ENCODE assay signal across 18 mouse cellular contexts in genomic region chr2:49749730-49750576, GRCm38 (mm10). TPM values are rescaled to one million over a fixed set of nuclear protein-coding genes. Genes with fewer than 3 reads are reported as not detected.
A peak's percentile ranks its signal among the peaks of the same experiment; 100 is the strongest.
DNase-seq lines count a peak whose midpoint lies in the region; ATAC-seq and TF ChIP-seq lines count a peak whose summit lies in the region.
"Had no signal": no experiment of that assay in that cellular context is flagged by ENCODE, and none has a peak within 500 bp of the region (broad histone marks: within the 10 kb centered on the region; RNA-seq: fewer than 3 reads in every experiment).

No protein-coding gene starts in this region.

- H3K9me3 ChIP-seq in heart, embryonic 12.5 days (replicated peaks) = no peaks in the 10 kb centered on the region
- no peaks in the 10 kb centered on the region for H3K9me3 ChIP-seq in forebrain, embryonic 14.5 days (replicated peaks; ENCODE audit: control insufficient read depth, low read length)
- H3K9me3 ChIP-seq: embryonic facial prominence, embryonic 13.5 days; forebrain, embryonic 12.5 days; limb, embryonic 15.5 days; midbrain, embryonic 15.5 days had no signal

- H3K9ac ChIP-seq in heart, embryonic 12.5 days = no peak overlapping the region
- H3K9ac ChIP-seq in forebrain, embryonic 14.5 days (ENCODE audit: low read length) = no peak overlapping the region
- H3K9ac ChIP-seq: embryonic facial prominence, embryonic 13.5 days; forebrain, embryonic 12.5 days; limb, embryonic 15.5 days; midbrain, embryonic 15.5 days had no signal

- no peak for DNase-seq in heart, adult 8-10 months (ENCODE audit: low spot score)
- no peak for DNase-seq in testis, postnatal 10 days (ENCODE audit: low spot score)
- peak; percentile 32 to 36 for DNase-seq in heart, postnatal 10 days
- DNase-seq in testis, postnatal 14 days (ENCODE audit: low spot score) = peak; percentile 46
- no peak for DNase-seq in forebrain, embryonic 14.5 days (ENCODE audit: low spot score)
- no peak for DNase-seq in Muller cell, postnatal 12 days (ENCODE audit: inconsistent ontology term)
- DNase-seq: cerebellum, adult 11 months; kidney, adult 8-10 months; lung, adult 2 months; right cerebral cortex, postnatal 4 days; thymus, postnatal 36 days had no signal

- no peaks in the 10 kb centered on the region for H3K27me3 ChIP-seq in heart, embryonic 12.5 days (replicated peaks)
- H3K27me3 ChIP-seq in testis, adult 2 months (ENCODE audit: control insufficient read depth, insufficient read depth, low read length) = no peaks in the 10 kb centered on the region
- H3K27me3 ChIP-seq in forebrain, embryonic 14.5 days (replicated peaks; ENCODE audit: control insufficient read depth, insufficient read depth, low read length) = no peaks in the 10 kb centered on the region
- H3K27me3 ChIP-seq: embryonic facial prominence, embryonic 13.5 days; forebrain, embryonic 12.5 days; limb, embryonic 15.5 days; midbrain, embryonic 15.5 days had no signal

- ATAC-seq in heart, embryonic 12.5 days (ENCODE audit: insufficient number of reproducible peaks, low FRiP score) = peak; percentile 64
- ATAC-seq in forebrain, embryonic 14.5 days = no peak
- ATAC-seq: hindbrain, embryonic 16.5 days; midbrain, embryonic 15.5 days had no signal

- intact Hi-C loops in heart, postnatal 10 days (cut with DNase I) = no loop called here

- H3K4me1 ChIP-seq in heart, embryonic 12.5 days (replicated peaks) = peaks cover 32% of the 10 kb centered on the region
- no peaks in the 10 kb centered on the region; the same call in 1 of the 2 replicates for H3K4me1 ChIP-seq in testis, adult 2 months (ENCODE audit: control insufficient read depth, insufficient read depth, low read length)
- H3K4me1 ChIP-seq in forebrain, embryonic 14.5 days (ENCODE audit: control insufficient read depth, insufficient read depth, low read length) = no peaks in the 10 kb centered on the region

- TF ChIP-seq CTCF in testis, adult 2 months (IDR thresholded peaks at IDR 0.05; ENCODE audit: control insufficient read depth, insufficient read depth, insufficient replicate concordance, low read depth, low read length) = no peak

- H3K4me3 ChIP-seq in heart, embryonic 12.5 days = no peak overlapping the region
- no peak overlapping the region for H3K4me3 ChIP-seq in testis, adult 2 months (ENCODE audit: control insufficient read depth, low read depth, low read length)
- no peak overlapping the region for H3K4me3 ChIP-seq in forebrain, embryonic 14.5 days (ENCODE audit: low read depth, low read length)
- H3K4me3 ChIP-seq: embryonic facial prominence, embryonic 13.5 days; forebrain, embryonic 12.5 days; limb, embryonic 15.5 days; midbrain, embryonic 15.5 days had no signal

- 40% methylated on average over 11 of the region's 11 CpGs for WGBS in heart, embryonic 12.5 days
- WGBS in forebrain, embryonic 14.5 days = 91% methylated on average over 11 of the region's 11 CpGs

- H3K36me3 ChIP-seq in heart, embryonic 12.5 days = no peaks in the 10 kb centered on the region
- no peaks in the 10 kb centered on the region for H3K36me3 ChIP-seq in testis, adult 2 months (ENCODE audit: control insufficient read depth, insufficient read depth, low read length)
- H3K36me3 ChIP-seq in forebrain, embryonic 14.5 days (ENCODE audit: control insufficient read depth, insufficient read depth, low read length) = peaks cover 86% of the 10 kb centered on the region

- no peak for TF ChIP-seq POLR2A in testis, adult 2 months (IDR thresholded peaks at IDR 0.05; ENCODE audit: control insufficient read depth, low read depth, low read length)

- peak overlapping the region; percentile 25 for H3K4me2 ChIP-seq in heart, embryonic 12.5 days
- H3K4me2 ChIP-seq in forebrain, embryonic 14.5 days (ENCODE audit: low read length) = no peak overlapping the region
- H3K4me2 ChIP-seq: embryonic facial prominence, embryonic 13.5 days; forebrain, embryonic 12.5 days; limb, embryonic 15.5 days; midbrain, embryonic 15.5 days had no signal

- H3K27ac ChIP-seq in heart, embryonic 12.5 days (ENCODE audit: poor library complexity, severe bottlenecking) = peak overlapping the region; percentile 37
- peak overlapping the region; percentile 65 for H3K27ac ChIP-seq in testis, adult 2 months (ENCODE audit: control insufficient read depth, insufficient read depth, low read depth, low read length)
- no peak overlapping the region for H3K27ac ChIP-seq in forebrain, embryonic 14.5 days (ENCODE audit: low read depth, low read length)
- H3K27ac ChIP-seq: embryonic facial prominence, embryonic 13.5 days; forebrain, embryonic 12.5 days had no signal

RNA-seq across cellular contexts. Expression of gene Lypd6b, which starts 37.5 kb away (rescaled TPM):
- polyA plus RNA-seq in heart, embryonic 12.5 days (2016; fragmentation: Nextera tagmentation; extraction: Ambion mirVana) = 2.6 and 3.8 TPM in 2 replicates
- under 1 TPM in 2 of 4 experiments, not detected in 2; 0.11 to 0.12 TPM for total RNA-seq in heart, adult 8-10 months (2022)
- 0.20 and 0.24 TPM in 2 replicates for polyA plus RNA-seq in testis, adult 2 months (2012; rRNA removed)
- total RNA-seq in heart, postnatal 10 days (2021) = under 1 TPM in 1 of 2 experiments, not detected in 1; 0.29 TPM
- 8.7 and 10.7 TPM in 2 replicates for polyA plus RNA-seq in forebrain, embryonic 14.5 days (2014; fragmentation: Nextera tagmentation; extraction: Ambion mirVana)

Comparison
In these comparisons a context has a peak if more than half of its experiments do, and no peak if none do; other contexts are left out.
1. DNase-seq: peak in heart, postnatal 10 days (2 of 2) and testis, postnatal 14 days (single experiment); none in heart, adult 8-10 months (single experiment), testis, postnatal 10 days (single experiment), forebrain, embryonic 14.5 days (single experiment) and Muller cell, postnatal 12 days (single experiment).